Mouse (Mus musculus): Measurements from ENCODE around the gene Mrgpre. TPM values are rescaled to one million over a fixed set of nuclear protein-coding genes. Genes with fewer than 3 reads are reported as not detected.

Gene Mrgpre
- under 1 TPM in 1 of 2 experiments, not detected in 1; 0.13 TPM for total RNA-seq (2023)

GRCm38 (mm10) chr7:143783996-143784829 lies at the start of gene Mrgpre:
Gene Mrgpre (minus strand): TSS chr7:143784500.

GRCm38 (mm10) chr7:143822375-143823265 lies 38.3 kb upstream of the Mrgpre start, which contains the start of the genes Nadsyn1 and Dhcr7:
Gene Nadsyn1 (minus strand): TSS chr7:143822849.
Gene Dhcr7 (plus strand): TSS chr7:143823145.

GRCm38 (mm10) chr7:143766893-143767292 lies 17.4 kb downstream of the Mrgpre start, which contains the start of gene Mrgprg:
Gene Mrgprg (minus strand): TSS chr7:143766993.

GRCm38 (mm10) chr7:143756125-143757026 lies 27.9 kb downstream of the Mrgpre start, which contains the start of gene Osbpl5:
Gene Osbpl5 (minus strand): TSS chr7:143756985.

Other genes starting within 250 kb of the Mrgpre start
- 10 to 100 TPM; 94.3 to 97.5 TPM for gene Nap1l4, start 235.4 kb downstream of the Mrgpre start, total RNA-seq (2023)
- 10 to 100 TPM; 26.2 to 29.8 TPM for gene Cars, start 184.4 kb downstream of the Mrgpre start, total RNA-seq (2023)
- gene Tnfrsf26, start 155.8 kb downstream of the Mrgpre start, total RNA-seq (2023): 1 to 10 TPM; 2.4 TPM
- gene Tnfrsf22, start 134.8 kb downstream of the Mrgpre start, total RNA-seq (2023): 1 to 10 TPM; 2.5 to 3.2 TPM
- 1 to 10 TPM; 3.6 TPM for gene Tnfrsf23, start 98.6 kb downstream of the Mrgpre start, total RNA-seq (2023)
- gene Osbpl5, start 27.5 kb downstream of the Mrgpre start, total RNA-seq (2023): 1 to 10 TPM; 1.4 to 1.7 TPM
- not detected for gene Mrgprg, start 17.5 kb downstream of the Mrgpre start, total RNA-seq (2023)
- gene Nadsyn1, start 38.3 kb upstream of the Mrgpre start, total RNA-seq (2023): 10 to 100 TPM in 1 of 2 experiments, 1 to 10 TPM in 1; 9.8 to 12.4 TPM
- gene Dhcr7, start 38.6 kb upstream of the Mrgpre start, total RNA-seq (2023): 10 to 100 TPM; 17.3 to 17.5 TPM
- not detected for gene Gm498, start 82.3 kb upstream of the Mrgpre start, total RNA-seq (2023)
- under 1 TPM in 1 of 2 experiments, not detected in 1; 0.10 TPM for gene Shank2, start 217.4 kb upstream of the Mrgpre start, total RNA-seq (2023)

Measured in monocyte, adult 59 days (primary cell).